Mouse (Mus musculus) MEL (cell line): ENCODE measurements around the gene Vav2. TPM values are rescaled to one million over a fixed set of nuclear protein-coding genes. Genes with fewer than 3 reads are reported as not detected.

Experiments
- DNase-seq: peaks from one replicate; pipeline ENCODE4 v3.0.0; 2011; ENCODE audit warnings: low read depth, low spot score
- H3K27ac ChIP-seq: 2 replicates; pipeline ENCODE4 v1.5.1; 2012; ENCODE audit warnings: low read depth, mild to moderate bottlenecking, control low read depth, low read length, moderate library complexity; ENCODE audit not compliant: control insufficient read depth
- H3K27me3 ChIP-seq, 2 experiments: fragments of 150-350 bp in 1 of 2; sonication (generic) in 1 of 2; 2 replicates each; pipeline ENCODE4 v1.6.1; 2012; ENCODE audit warnings: low read length in 2 of 2, mild to moderate bottlenecking in 2 of 2, improper control_type of control experiment in 1 of 2, moderate library complexity in 1 of 2; ENCODE audit not compliant: insufficient read depth in 2 of 2, control insufficient read depth in 1 of 2
- H3K36me3 ChIP-seq, 2 experiments: 2 replicates each; pipeline ENCODE4 v1.6.1; 2012 to 2014; ENCODE audit warnings: low read length in 2 of 2, improper control_type of control experiment in 1 of 2, inconsistent platforms in 1 of 2, mild to moderate bottlenecking in 1 of 2; ENCODE audit not compliant: insufficient read depth in 2 of 2, control insufficient read depth in 1 of 2
- H3K4me1 ChIP-seq, 2 experiments: fragments of 150-350 bp in 1 of 2; sonication (generic) in 1 of 2; 2 replicates each; pipeline ENCODE4 v1.6.1; 2012; ENCODE audit warnings: low read length in 2 of 2, improper control_type of control experiment in 1 of 2, mild to moderate bottlenecking in 1 of 2; ENCODE audit not compliant: insufficient read depth in 2 of 2, control insufficient read depth in 1 of 2
- H3K4me3 ChIP-seq, 2 experiments: fragments of 150-350 bp in 1 of 2; sonication (generic) in 1 of 2; 2 replicates each; pipeline ENCODE4 v1.5.1; 2012; ENCODE audit warnings: low read depth in 2 of 2, low read length in 2 of 2, mild to moderate bottlenecking in 2 of 2, moderate library complexity in 2 of 2, control low read depth in 1 of 2, improper control_type of control experiment in 1 of 2; ENCODE audit not compliant: control insufficient read depth in 1 of 2, insufficient read depth in 1 of 2
- H3K79me2 ChIP-seq: 2 replicates; pipeline ENCODE4 v1.6.1; 2012; ENCODE audit warnings: mild to moderate bottlenecking, low read length, moderate library complexity; ENCODE audit not compliant: control insufficient read depth, poor library complexity, insufficient read depth
- H3K9ac ChIP-seq: 2 replicates; pipeline ENCODE4 v1.6.1; 2012; ENCODE audit warnings: low read depth, mild to moderate bottlenecking, control low read depth, low read length, moderate library complexity; ENCODE audit not compliant: control insufficient read depth, poor library complexity, severe bottlenecking
- H3K9me3 ChIP-seq: fragments of 150-350 bp; sonication (generic); replicated peaks from 2 replicates; pipeline ENCODE4 v1.6.1; 2012; ENCODE audit warnings: mild to moderate bottlenecking, low read length, improper control_type of control experiment, moderate library complexity; ENCODE audit not compliant: insufficient read depth
- CHD1 ChIP-seq: IDR thresholded peaks from 2 replicates; pipeline ENCODE4 v1.6.1; 2012; ENCODE audit warnings: low read depth, mild to moderate bottlenecking, inconsistent platforms, low read length, improper control_type of control experiment
- E2F4 ChIP-seq: IDR thresholded peaks from 2 replicates; pipeline ENCODE4 v1.6.1; 2011; ENCODE audit warnings: low read depth, low read length, improper control_type of control experiment, borderline replicate concordance
- ETS1 ChIP-seq: IDR thresholded peaks from 2 replicates; pipeline ENCODE4 v1.6.1; 2012; ENCODE audit warnings: low read depth, mild to moderate bottlenecking, inconsistent platforms, low read length, improper control_type of control experiment, moderate library complexity
- GABPA ChIP-seq: IDR thresholded peaks from 2 replicates; pipeline ENCODE4 v1.6.1; 2012; ENCODE audit warnings: low read depth, mild to moderate bottlenecking, inconsistent platforms, low read length, improper control_type of control experiment, moderate library complexity
- GATA1 ChIP-seq: IDR thresholded peaks from 2 replicates; pipeline ENCODE4 v1.6.1; 2011; ENCODE audit warnings: low read depth, low read length, improper control_type of control experiment
- HCFC1 ChIP-seq: IDR thresholded peaks from 2 replicates; pipeline ENCODE4 v1.6.1; 2012; ENCODE audit warnings: low read depth, mild to moderate bottlenecking, inconsistent platforms, low read length, improper control_type of control experiment, moderate library complexity
- JUND ChIP-seq: IDR thresholded peaks from 2 replicates; pipeline ENCODE4 v1.6.1; 2011; ENCODE audit warnings: low read depth, mild to moderate bottlenecking, improper control_type of control experiment, low read length
- KAT2A ChIP-seq: conservative IDR thresholded peaks from 2 replicates; pipeline ENCODE4 v1.6.1; 2012; ENCODE audit warnings: low read depth, low read length, improper control_type of control experiment, inconsistent platforms
- MAX ChIP-seq: IDR thresholded peaks from 2 replicates; pipeline ENCODE4 v1.6.1; 2011; ENCODE audit warnings: low read length, improper control_type of control experiment
- MAZ ChIP-seq: IDR thresholded peaks from 2 replicates; pipeline ENCODE4 v1.6.1; 2012; ENCODE audit warnings: low read depth, mild to moderate bottlenecking, inconsistent platforms, low read length, improper control_type of control experiment
- MEF2A ChIP-seq: IDR thresholded peaks from 2 replicates; pipeline ENCODE4 v1.6.1; 2014; ENCODE audit warnings: low read depth, mild to moderate bottlenecking, inconsistent platforms, low read length, improper control_type of control experiment; ENCODE audit not compliant: poor library complexity, insufficient replicate concordance, severe bottlenecking; ENCODE audit errors: extremely low read depth
- MYB ChIP-seq: IDR thresholded peaks from 2 replicates; pipeline ENCODE4 v1.6.1; 2011; ENCODE audit warnings: mild to moderate bottlenecking, low read depth, low read length, improper control_type of control experiment
- NELFE ChIP-seq: IDR thresholded peaks from 2 replicates; pipeline ENCODE4 v1.6.1; 2011; ENCODE audit warnings: low read depth, low read length, improper control_type of control experiment
- NRF1 ChIP-seq: IDR thresholded peaks from 2 replicates; pipeline ENCODE4 v1.6.1; 2014; ENCODE audit warnings: low read depth, mild to moderate bottlenecking, inconsistent platforms, low read length, improper control_type of control experiment, moderate library complexity; ENCODE audit not compliant: poor library complexity, insufficient read depth, severe bottlenecking
- POLR2A ChIP-seq, 2 experiments: IDR thresholded peaks; 2 replicates each; pipeline ENCODE4 v1.6.1; 2011 to 2012; ENCODE audit warnings: low read length in 2 of 2, mild to moderate bottlenecking in 2 of 2, control low read depth in 1 of 2, improper control_type of control experiment in 1 of 2, low read depth in 1 of 2, moderate library complexity in 1 of 2; ENCODE audit not compliant: control insufficient read depth in 1 of 2, insufficient read depth in 1 of 2, poor library complexity in 1 of 2
- POLR2AphosphoS2 ChIP-seq: IDR thresholded peaks from 2 replicates; pipeline ENCODE4 v1.6.1; 2011; ENCODE audit warnings: low read length, improper control_type of control experiment
- POLR2AphosphoS5 ChIP-seq: IDR thresholded peaks from 2 replicates; pipeline ENCODE4 v1.6.1; 2012; ENCODE audit warnings: low read depth, borderline replicate concordance, mild to moderate bottlenecking, inconsistent platforms, low read length, moderate library complexity, mixed read lengths
- RAD21 ChIP-seq: IDR thresholded peaks from 2 replicates; pipeline ENCODE4 v1.6.1; 2011; ENCODE audit warnings: mild to moderate bottlenecking, low read depth, low read length, improper control_type of control experiment
- RCOR1 ChIP-seq: IDR thresholded peaks from 2 replicates; pipeline ENCODE4 v1.6.1; 2012; ENCODE audit warnings: low read depth, mild to moderate bottlenecking, inconsistent platforms, low read length, improper control_type of control experiment
- SIN3A ChIP-seq: IDR thresholded peaks from 2 replicates; pipeline ENCODE4 v1.6.1; 2012; ENCODE audit warnings: low read length, improper control_type of control experiment, inconsistent platforms
- TBP ChIP-seq: IDR thresholded peaks from 2 replicates; pipeline ENCODE4 v1.8.0; 2011; ENCODE audit warnings: low read depth, low read length, improper control_type of control experiment
- TCF12 ChIP-seq: IDR thresholded peaks from 2 replicates; pipeline ENCODE4 v1.6.1; 2014; ENCODE audit warnings: low read depth, mild to moderate bottlenecking, inconsistent platforms, low read length, improper control_type of control experiment, moderate library complexity
- UBTF ChIP-seq: IDR thresholded peaks from 2 replicates; pipeline ENCODE4 v1.6.1; 2012; ENCODE audit warnings: low read depth, mild to moderate bottlenecking, inconsistent platforms, low read length, improper control_type of control experiment, moderate library complexity, borderline replicate concordance; ENCODE audit not compliant: insufficient read depth
- USF1 ChIP-seq: IDR thresholded peaks from 2 replicates; pipeline ENCODE4 v1.6.1; 2014; ENCODE audit warnings: low read depth, mild to moderate bottlenecking, inconsistent platforms, low read length, improper control_type of control experiment, moderate library complexity
- USF2 ChIP-seq, 2 experiments: IDR thresholded peaks; 2 replicates each; pipeline ENCODE4 v1.6.1; 2011 to 2012; ENCODE audit warnings: improper control_type of control experiment in 2 of 2, low read length in 2 of 2, borderline replicate concordance in 1 of 2, inconsistent platforms in 1 of 2, low read depth in 1 of 2, mild to moderate bottlenecking in 1 of 2; ENCODE audit not compliant: insufficient read depth in 1 of 2
- ZKSCAN1 ChIP-seq: IDR thresholded peaks from 2 replicates; pipeline ENCODE4 v1.6.1; 2012; ENCODE audit warnings: low read depth, mild to moderate bottlenecking, inconsistent platforms, low read length, improper control_type of control experiment, moderate library complexity
- ZMIZ1 ChIP-seq: IDR thresholded peaks from 2 replicates; pipeline ENCODE4 v1.6.1; 2012; ENCODE audit warnings: low read depth, mild to moderate bottlenecking, inconsistent platforms, low read length, improper control_type of control experiment, moderate library complexity
- polyA plus RNA-seq, 2 experiments: library from polyadenylated mRNA; stranded (reverse) in 1 of 2; unstranded in 1 of 2; fragments of >175 nt in 1 of 2; fragments of >200 nt in 1 of 2; gene quantifications; 2 replicates each; pipeline versions ENCODE4 v1.2.1 to v1.2.4; 2012; ENCODE audit warnings: low replicate concordance in 2 of 2, low read depth in 1 of 2; ENCODE audit not compliant: insufficient read length in 2 of 2, insufficient read depth in 1 of 2, missing spikeins in 1 of 2
- total RNA-seq: library from RNA; depleted of rRNA; stranded (reverse); fragments of 300-350 nt; gene quantifications from 2 replicates; pipeline ENCODE4 v1.2.3, GENCODE M21; 2012

The Vav2 gene
- total and polyA plus RNA-seq, 3 experiments, result 8.8 to 15.9 TPM; not detected in 1

DNA sequence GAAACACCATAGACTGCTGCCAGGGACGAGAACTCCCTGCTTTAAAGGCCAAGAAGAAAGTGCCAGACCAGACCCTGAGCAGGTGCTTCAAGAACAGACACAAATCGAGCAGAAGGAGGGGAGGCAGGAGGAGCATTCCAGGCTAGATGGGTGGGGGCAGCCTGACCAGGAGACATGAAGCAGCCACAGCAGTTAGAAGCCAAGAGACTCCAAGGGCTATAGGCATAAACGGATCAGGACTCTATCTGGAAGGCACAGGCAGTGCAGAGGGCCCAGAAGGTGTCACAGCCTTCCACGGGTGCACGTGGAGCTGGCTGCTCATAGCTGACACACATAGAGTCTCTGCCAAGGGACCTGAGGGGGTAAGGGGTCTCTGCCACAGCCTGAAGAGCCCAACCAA is 33.3 kb upstream of the Vav2 start:
- no peak overlapping the region for H3K4me3 ChIP-seq
- no peaks in the 10 kb centered on the region for H3K79me2 ChIP-seq
- H3K36me3 ChIP-seq, result peaks cover 0 to 8% of the 10 kb centered on the region in 2 experiments; a peak in 2 of 4 replicates
- H3K27me3 ChIP-seq, result no peaks in the 10 kb centered on the region
- DNase-seq, result no peak
- no peak overlapping the region for H3K9ac ChIP-seq
- H3K4me1 ChIP-seq, result no peaks in the 10 kb centered on the region
- H3K9me3 ChIP-seq, result no peaks in the 10 kb centered on the region
- TF ChIP-seq RCOR1 (no peak), ZKSCAN1 (no peak), JUND (no peak), USF2 (IDR thresholded peaks at IDR 0.05; ENCODE audit: borderline replicate concordance in 1 of 2, insufficient read depth in 1 of 2, low read depth in 1 of 2, low read length in 2 of 2) (no peak), MAZ (no peak), ETS1 (no peak), GABPA (no peak), NELFE (no peak), RAD21 (no peak), HCFC1 (no peak), TBP (no peak), MEF2A (no peak), GATA1 (no peak), SIN3A (no peak), E2F4 (no peak), CHD1 (no peak), POLR2AphosphoS2 (no peak), MYB (no peak), TCF12 (no peak)
- no peak overlapping the region for H3K27ac ChIP-seq

GRCm38 (mm10) chr2:27459735-27460134 is 32.9 kb upstream of the Vav2 start:
- Histone ChIP-seq H3K4me1 (no peaks in the 10 kb centered on the region), H3K9ac (no peak overlapping the region), H3K27me3 (no peaks in the 10 kb centered on the region), H3K79me2 (no peaks in the 10 kb centered on the region), H3K36me3 (peaks cover 0 to 8% of the 10 kb centered on the region in 2 experiments; a peak in 2 of 4 replicates), H3K4me3 (no peak overlapping the region), H3K9me3 (no peaks in the 10 kb centered on the region), H3K27ac (no peak overlapping the region)
- TF ChIP-seq RAD21, result no peak
- TF ChIP-seq JUND, result no peak
- TF ChIP-seq MAX, result no peak
- TF ChIP-seq MYB, result no peak
- TF ChIP-seq GABPA, result no peak
- TF ChIP-seq NRF1, result no peak
- TF ChIP-seq POLR2AphosphoS5, result no peak
- no peak for TF ChIP-seq UBTF
- no peak for TF ChIP-seq TBP
- TF ChIP-seq POLR2A (IDR thresholded peaks at IDR 0.05; ENCODE audit: control insufficient read depth in 1 of 2, insufficient read depth in 1 of 2, low read depth in 1 of 2, low read length in 2 of 2, poor library complexity in 1 of 2), result no peak
- no peak for TF ChIP-seq ZKSCAN1
- no peak for TF ChIP-seq KAT2A
- no peak for TF ChIP-seq ZMIZ1
- no peak for TF ChIP-seq USF1
- DNase-seq, result no peak
